Mouse (Mus musculus): ENCODE data around the gene Rin3. TPM values are rescaled to one million over a fixed set of nuclear protein-coding genes. Genes with fewer than 3 reads are reported as not detected.

The Rin3 gene
- polyA plus RNA-seq, 1 experiment from 2014 or later: 10.5 TPM

DNA sequence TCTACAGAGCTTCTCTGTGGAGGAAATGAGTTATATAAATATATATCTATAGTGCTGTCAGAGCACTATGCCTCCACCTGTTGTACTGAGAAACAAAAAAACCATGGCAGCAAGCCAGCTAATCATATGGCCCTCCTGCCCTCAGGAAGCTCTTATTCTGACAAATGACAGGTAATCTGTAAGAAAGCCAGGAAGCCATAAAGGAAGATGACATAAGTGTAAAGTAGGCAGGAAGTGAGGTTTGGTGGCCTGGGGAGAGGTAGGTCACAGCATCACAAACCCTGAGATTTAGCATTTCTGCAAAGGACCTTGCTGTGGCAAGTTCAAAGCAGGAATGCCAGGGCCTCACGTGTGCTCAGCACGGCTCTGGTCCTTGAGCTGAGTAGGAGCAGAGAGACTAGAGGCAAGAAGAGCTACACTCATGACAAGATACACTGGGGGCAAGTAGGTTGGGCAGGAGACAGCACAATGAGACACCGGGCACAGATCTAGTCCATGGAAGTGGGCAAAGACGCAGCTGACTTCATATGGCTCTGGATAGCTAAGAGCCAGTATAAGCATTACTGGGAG lies 88.2 kb downstream of the Rin3 start:
- no peaks in the 10 kb centered on the region for H3K4me1 ChIP-seq (replicated peaks; ENCODE audit: control insufficient read depth, insufficient read depth, low read length)
- no peak overlapping the region for H3K4me2 ChIP-seq (replicated peaks; ENCODE audit: low read depth)
- H3K27me3 ChIP-seq (replicated peaks; ENCODE audit: control insufficient read depth, insufficient read depth, low read length): no peaks in the 10 kb centered on the region
- H3K36me3 ChIP-seq (ENCODE audit: control insufficient read depth, insufficient read depth): peaks cover 50% of the 10 kb centered on the region
- H3K9me3 ChIP-seq (ENCODE audit: control insufficient read depth): no peaks in the 10 kb centered on the region
- no peak overlapping the region for H3K4me3 ChIP-seq (ENCODE audit: low read depth, low read length)
- TF ChIP-seq CTCF (IDR thresholded peaks at IDR 0.05; ENCODE audit: low read depth): no peak
- no peak overlapping the region for H3K9ac ChIP-seq (ENCODE audit: low read depth, low read length)
- no peak overlapping the region for H3K27ac ChIP-seq (ENCODE audit: low read depth, low read length)
- WGBS: 86% methylated on average over 4 of the region's 4 CpGs
- ATAC-seq: no peak

- no peak overlapping the region for H3K4me3 ChIP-seq (ENCODE audit: low read depth, low read length)
- H3K27me3 ChIP-seq (replicated peaks; ENCODE audit: control insufficient read depth, insufficient read depth, low read length): no peaks in the 10 kb centered on the region
- no peak for TF ChIP-seq CTCF (IDR thresholded peaks at IDR 0.05; ENCODE audit: low read depth)
- no peak overlapping the region for H3K4me2 ChIP-seq (replicated peaks; ENCODE audit: low read depth)
- no peak for ATAC-seq
- H3K9ac ChIP-seq (ENCODE audit: low read depth, low read length): no peak overlapping the region
- H3K36me3 ChIP-seq (ENCODE audit: control insufficient read depth, insufficient read depth): peaks cover 56% of the 10 kb centered on the region
- 74% methylated on average over 3 of the region's 3 CpGs for WGBS
- H3K4me1 ChIP-seq (replicated peaks; ENCODE audit: control insufficient read depth, insufficient read depth, low read length): no peaks in the 10 kb centered on the region
- H3K27ac ChIP-seq (ENCODE audit: low read depth, low read length): no peak overlapping the region
- no peaks in the 10 kb centered on the region for H3K9me3 ChIP-seq (ENCODE audit: control insufficient read depth)
Measured at GRCm38 (mm10) chr12:102372322-102372721, 89.5 kb downstream of the Rin3 start.

GRCm38 (mm10) chr12:102382180-102382579 lies 99.3 kb downstream of the Rin3 start:
- Histone ChIP-seq H3K9me3 (ENCODE audit: control insufficient read depth) (no peaks in the 10 kb centered on the region), H3K4me3 (ENCODE audit: low read depth, low read length) (no peak overlapping the region), H3K36me3 (ENCODE audit: control insufficient read depth, insufficient read depth) (peaks cover 61% of the 10 kb centered on the region; the same call in 1 of the 2 replicates), H3K9ac (ENCODE audit: low read depth, low read length) (no peak overlapping the region), H3K4me2 (replicated peaks; ENCODE audit: low read depth) (no peak overlapping the region), H3K27me3 (replicated peaks; ENCODE audit: control insufficient read depth, insufficient read depth, low read length) (no peaks in the 10 kb centered on the region), H3K27ac (ENCODE audit: low read depth, low read length) (no peak overlapping the region), H3K4me1 (replicated peaks; ENCODE audit: control insufficient read depth, insufficient read depth, low read length) (no peaks in the 10 kb centered on the region)
- ATAC-seq: no peak
- no peak for TF ChIP-seq CTCF (IDR thresholded peaks at IDR 0.05; ENCODE audit: low read depth)
- 87% methylated on average over 8 of the region's 8 CpGs for WGBS

GRCm38 (mm10) chr12:102383288-102383687 lies 100.4 kb downstream of the Rin3 start:
- Histone ChIP-seq H3K9me3 (ENCODE audit: control insufficient read depth) (no peaks in the 10 kb centered on the region), H3K4me2 (replicated peaks; ENCODE audit: low read depth) (no peak overlapping the region), H3K36me3 (ENCODE audit: control insufficient read depth, insufficient read depth) (peaks cover 67% of the 10 kb centered on the region; the same call in 1 of the 2 replicates), H3K9ac (ENCODE audit: low read depth, low read length) (no peak overlapping the region), H3K27ac (ENCODE audit: low read depth, low read length) (no peak overlapping the region), H3K27me3 (replicated peaks; ENCODE audit: control insufficient read depth, insufficient read depth, low read length) (no peaks in the 10 kb centered on the region), H3K4me3 (ENCODE audit: low read depth, low read length) (no peak overlapping the region), H3K4me1 (replicated peaks; ENCODE audit: control insufficient read depth, insufficient read depth, low read length) (no peaks in the 10 kb centered on the region)
- WGBS: 85% methylated on average over 9 of the region's 9 CpGs
- no peak for ATAC-seq
- TF ChIP-seq CTCF (IDR thresholded peaks at IDR 0.05; ENCODE audit: low read depth): no peak

- no peak overlapping the region for H3K9ac ChIP-seq (ENCODE audit: low read depth, low read length)
- no peak overlapping the region for H3K27ac ChIP-seq (ENCODE audit: low read depth, low read length)
- no peak overlapping the region for H3K4me2 ChIP-seq (replicated peaks; ENCODE audit: low read depth)
- no peak overlapping the region for H3K4me3 ChIP-seq (ENCODE audit: low read depth, low read length)
- H3K27me3 ChIP-seq (replicated peaks; ENCODE audit: control insufficient read depth, insufficient read depth, low read length): no peaks in the 10 kb centered on the region
- ATAC-seq: peak; percentile 20
- WGBS: 23% methylated on average over 3 of the region's 3 CpGs
- TF ChIP-seq CTCF (IDR thresholded peaks at IDR 0.05; ENCODE audit: low read depth): peak; percentile 91
- no peaks in the 10 kb centered on the region for H3K4me1 ChIP-seq (replicated peaks; ENCODE audit: control insufficient read depth, insufficient read depth, low read length)
- H3K9me3 ChIP-seq (ENCODE audit: control insufficient read depth): no peaks in the 10 kb centered on the region
- H3K36me3 ChIP-seq (ENCODE audit: control insufficient read depth, insufficient read depth): peaks cover 71% of the 10 kb centered on the region; the same call in 1 of the 2 replicates
Measured at GRCm38 (mm10) chr12:102384819-102385218, 102.0 kb downstream of the Rin3 start.

DNA sequence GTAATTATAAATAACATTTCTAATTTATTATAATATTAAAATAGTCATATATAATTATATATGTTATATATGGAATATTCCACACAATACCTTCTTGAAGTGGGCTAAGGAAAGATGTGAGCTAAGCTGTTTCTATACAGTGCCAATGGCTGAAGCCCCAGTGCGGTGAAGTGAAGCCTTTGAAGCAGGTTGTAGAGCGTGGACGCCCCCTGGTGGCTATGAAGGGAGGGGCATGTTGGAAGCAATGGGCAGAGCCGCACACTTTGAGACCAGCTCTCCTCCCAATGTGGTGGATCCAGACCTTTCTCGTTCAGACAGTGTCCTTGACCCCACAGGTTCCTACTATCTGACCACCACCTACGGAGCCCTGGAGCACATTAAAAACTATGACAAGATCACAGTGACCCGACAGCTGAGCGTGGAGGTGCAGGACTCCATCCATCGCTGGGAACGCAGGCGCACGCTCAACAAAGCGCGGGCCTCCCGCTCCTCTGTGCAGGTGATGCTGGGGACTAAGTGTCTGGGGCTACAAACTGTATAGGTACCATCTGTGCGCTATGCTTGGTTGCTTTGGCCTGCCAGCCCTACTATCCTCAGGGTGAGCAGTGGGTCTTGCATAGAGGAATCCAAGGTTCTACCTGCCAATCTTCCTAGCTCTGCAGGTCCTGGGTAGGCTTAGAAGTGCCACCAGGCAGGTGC lies 104.5 kb downstream of the Rin3 start:
- H3K4me2 ChIP-seq (replicated peaks; ENCODE audit: low read depth): no peak overlapping the region
- no peak overlapping the region for H3K9ac ChIP-seq (ENCODE audit: low read depth, low read length)
- no peaks in the 10 kb centered on the region for H3K9me3 ChIP-seq (ENCODE audit: control insufficient read depth)
- H3K27ac ChIP-seq (ENCODE audit: low read depth, low read length): no peak overlapping the region
- H3K27me3 ChIP-seq (replicated peaks; ENCODE audit: control insufficient read depth, insufficient read depth, low read length): no peaks in the 10 kb centered on the region
- peak; percentile 94 for TF ChIP-seq CTCF (IDR thresholded peaks at IDR 0.05; ENCODE audit: low read depth)
- WGBS: 59% methylated on average over 16 of the region's 16 CpGs
- no peak for ATAC-seq
- no peak overlapping the region for H3K4me3 ChIP-seq (ENCODE audit: low read depth, low read length)
- no peaks in the 10 kb centered on the region for H3K4me1 ChIP-seq (replicated peaks; ENCODE audit: control insufficient read depth, insufficient read depth, low read length)
- H3K36me3 ChIP-seq (ENCODE audit: control insufficient read depth, insufficient read depth): peaks cover 67% of the 10 kb centered on the region; the same call in 1 of the 2 replicates
